Mouse (Mus musculus): ENCODE results near the gene Olfr957.

GRCm38 (mm10) chr9:39471844-39472243 lies 43.8 kb downstream of the Olfr957 start, which contains the start of gene Olfr955:
- TF ChIP-seq POLR2A (IDR thresholded peaks at IDR 0.05; ENCODE audit: control insufficient read depth in 1 of 2, insufficient read depth in 1 of 2, low read depth in 1 of 2, low read length in 2 of 2, poor library complexity in 1 of 2) = no peak
- TF ChIP-seq CTCF (IDR thresholded peaks at IDR 0.05 in 2 of 3, conservative IDR thresholded peaks at IDR 0.05 in 1 of 3; ENCODE audit: control insufficient read depth in 1 of 3, insufficient read depth in 1 of 3, low read depth in 2 of 3, low read length in 3 of 3, poor library complexity in 1 of 3, severe bottlenecking in 1 of 3) = no peak
- no peak for TF ChIP-seq MEF2A (IDR thresholded peaks at IDR 0.05; ENCODE audit: extremely low read depth, insufficient replicate concordance, low read depth, low read length, poor library complexity, severe bottlenecking)

All from MEL (cell line).